Mouse (Mus musculus) midbrain, embryonic 16.5 days (tissue): ENCODE results near the gene Il34. TPM values are rescaled to one million over a fixed set of nuclear protein-coding genes. Genes with fewer than 3 reads are reported as not detected.

Experiments
- ATAC-seq: fragments of 200-750 bp; cut with Nextera tagmentation; 2 replicates; pipeline ENCODE4 v1.8.0; 2017; ENCODE audit warnings: moderate TSS enrichment
- H3K27ac ChIP-seq: fragments of 300-500 bp; sonication (generic); 2 replicates; pipeline ENCODE4 v1.5.1; 2014; ENCODE audit warnings: mild to moderate bottlenecking, low read length, mixed read lengths
- H3K27me3 ChIP-seq: fragments of 300-500 bp; sonication (generic); 2 replicates; pipeline ENCODE4 v1.6.1; 2014; ENCODE audit warnings: low read depth, low read length, mixed read lengths; ENCODE audit not compliant: control insufficient read depth, insufficient read depth
- H3K36me3 ChIP-seq: fragments of 300-500 bp; sonication (generic); 2 replicates; pipeline ENCODE4 v1.6.1; 2014; ENCODE audit warnings: mild to moderate bottlenecking, low read length, moderate library complexity, mixed read lengths; ENCODE audit not compliant: control insufficient read depth, insufficient read depth
- H3K4me1 ChIP-seq: fragments of 300-500 bp; sonication (generic); 2 replicates; pipeline ENCODE4 v1.6.1; 2014; ENCODE audit warnings: mild to moderate bottlenecking, low read length, mixed read lengths; ENCODE audit not compliant: control insufficient read depth, insufficient read depth
- H3K4me2 ChIP-seq: fragments of 300-500 bp; sonication (generic); 2 replicates; pipeline ENCODE4 v1.6.1; 2014; ENCODE audit warnings: mild to moderate bottlenecking, low read length, mixed read lengths
- H3K4me3 ChIP-seq: fragments of 300-500 bp; sonication (generic); 2 replicates; pipeline ENCODE4 v1.5.1; 2014; ENCODE audit warnings: low read depth, mild to moderate bottlenecking, low read length, moderate library complexity, mixed read lengths
- H3K9ac ChIP-seq: fragments of 300-500 bp; sonication (generic); 2 replicates; pipeline ENCODE4 v1.6.1; 2014; ENCODE audit warnings: low read depth, low read length, mixed read lengths
- H3K9me3 ChIP-seq: fragments of 300-500 bp; sonication (generic); replicated peaks from 2 replicates; pipeline ENCODE4 v1.6.1; 2014; ENCODE audit warnings: mild to moderate bottlenecking, low read length, mixed read lengths; ENCODE audit not compliant: control insufficient read depth, poor library complexity, severe bottlenecking
- WGBS: fragments of 180-500 bp; shearing (Covaris S2); extraction: QIAGEN DNeasy Blood & Tissue Kit; methylation state at CpG from one replicate; pipeline ENCODE4 v1.1.7; 2014; 5-methylcytosine and 5-hydroxymethylcytosine counted together
- polyA plus RNA-seq: library from polyadenylated mRNA; unstranded; fragments of >200 nt; fragmentation: Nextera tagmentation; extraction: Ambion mirVana; gene quantifications from 2 replicates; pipeline ENCODE4 v1.2.1, GENCODE M21; 2015

The Il34 gene
- polyA plus RNA-seq, 1 experiment from 2014 or later, result 7.7 TPM

DNA sequence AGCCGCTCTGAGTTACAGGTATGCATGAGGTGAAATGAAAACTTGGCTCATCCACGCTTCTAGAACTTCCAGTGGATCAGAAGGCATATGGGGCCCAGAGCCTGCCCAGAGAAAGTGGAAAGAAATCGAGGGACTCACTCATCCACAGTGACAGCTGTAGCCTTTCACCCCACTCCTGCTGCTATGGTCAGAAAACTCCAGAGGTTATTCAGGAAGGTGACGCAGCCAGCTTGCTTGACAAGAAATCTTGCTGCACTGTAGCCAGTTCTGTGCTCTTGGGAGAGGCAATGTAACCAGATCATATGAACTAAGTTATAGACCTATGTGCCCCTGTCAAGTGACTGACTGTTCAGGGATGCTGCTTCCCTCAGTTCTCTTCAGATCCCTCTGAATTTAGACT is 109.7 kb downstream of the Il34 start:
- H3K9ac ChIP-seq, result no peak overlapping the region
- H3K4me2 ChIP-seq, result no peak overlapping the region
- WGBS, result 89% methylated on average over 4 of the region's 4 CpGs
- ATAC-seq, result no peak
- no peak overlapping the region for H3K4me3 ChIP-seq
- no peaks in the 10 kb centered on the region for H3K27me3 ChIP-seq
- no peak overlapping the region for H3K27ac ChIP-seq
- peaks cover 5% of the 10 kb centered on the region; the same call in 1 of the 2 replicates for H3K36me3 ChIP-seq
- peaks cover 9% of the 10 kb centered on the region for H3K4me1 ChIP-seq
- H3K9me3 ChIP-seq, result no peaks in the 10 kb centered on the region

GRCm38 (mm10) chr8:110695431-110695830 is 110.3 kb downstream of the Il34 start:
- H3K4me2 ChIP-seq, result no peak overlapping the region
- H3K4me1 ChIP-seq, result peaks cover 9% of the 10 kb centered on the region
- H3K27me3 ChIP-seq, result no peaks in the 10 kb centered on the region
- H3K4me3 ChIP-seq, result no peak overlapping the region
- 0 out of 2 replicates have a peak, but pooled peaks have one; percentile 28 for ATAC-seq
- WGBS, result 80% methylated on average over 5 of the region's 5 CpGs
- H3K36me3 ChIP-seq, result peaks cover 5% of the 10 kb centered on the region; the same call in 1 of the 2 replicates
- H3K27ac ChIP-seq, result peak overlapping the region; percentile 58
- peak overlapping the region; percentile 25; the same call in 1 of the 2 replicates for H3K9ac ChIP-seq
- H3K9me3 ChIP-seq, result no peaks in the 10 kb centered on the region

- WGBS, result 69% methylated on average over 4 of the region's 4 CpGs
- ATAC-seq, result no peak
- H3K4me2 ChIP-seq, result no peak overlapping the region
- H3K9ac ChIP-seq, result no peak overlapping the region
- no peaks in the 10 kb centered on the region for H3K27me3 ChIP-seq
- no peak overlapping the region for H3K4me3 ChIP-seq
- H3K4me1 ChIP-seq, result peaks cover 9% of the 10 kb centered on the region
- peaks cover 5% of the 10 kb centered on the region; the same call in 1 of the 2 replicates for H3K36me3 ChIP-seq
- no peaks in the 10 kb centered on the region for H3K9me3 ChIP-seq
- peak overlapping the region; percentile 58 for H3K27ac ChIP-seq
Measured at GRCm38 (mm10) chr8:110694826-110695225, 110.9 kb downstream of the Il34 start.

- H3K4me2 ChIP-seq, result no peak overlapping the region
- 75% methylated on average over 5 of the region's 5 CpGs for WGBS
- H3K4me3 ChIP-seq, result no peak overlapping the region
- no peak for ATAC-seq
- H3K27me3 ChIP-seq, result no peaks in the 10 kb centered on the region
- H3K9me3 ChIP-seq, result no peaks in the 10 kb centered on the region
- peaks cover 9% of the 10 kb centered on the region for H3K4me1 ChIP-seq
- H3K9ac ChIP-seq, result no peak overlapping the region
- H3K36me3 ChIP-seq, result peaks cover 10% of the 10 kb centered on the region; the same call in 1 of the 2 replicates
- H3K27ac ChIP-seq, result peak overlapping the region; percentile 58
Measured at GRCm38 (mm10) chr8:110694226-110694625, 111.5 kb downstream of the Il34 start.

Other genes with a start within 250 kb of the Il34 start
- gene Vac14, start 187.3 kb downstream of the Il34 start, polyA plus RNA-seq, result 25.2 and 28.5 TPM in 2 replicates
- gene Mtss1l, start 84.4 kb downstream of the Il34 start, polyA plus RNA-seq, result 24.5 and 24.9 TPM in 2 replicates
- 72.1 and 77.4 TPM in 2 replicates for gene Cog4, start 40.7 kb upstream of the Il34 start, polyA plus RNA-seq
- 92.3 and 96.1 TPM in 2 replicates for gene Sf3b3, start 40.9 kb upstream of the Il34 start, polyA plus RNA-seq
- 6.3 and 7.3 TPM in 2 replicates for gene Fuk, start 96.6 kb upstream of the Il34 start, polyA plus RNA-seq
- gene St3gal2, start 114.0 kb upstream of the Il34 start, polyA plus RNA-seq, result 25.9 and 26.8 TPM in 2 replicates
- 10.2 and 10.4 TPM in 2 replicates for gene Ddx19a, start 191.9 kb upstream of the Il34 start, polyA plus RNA-seq
- gene Ddx19b, start 225.8 kb upstream of the Il34 start, polyA plus RNA-seq, result 7.2 and 7.9 TPM in 2 replicates
- gene Aars, start 227.2 kb upstream of the Il34 start, polyA plus RNA-seq, result 87.9 and 91.6 TPM in 2 replicates